Mouse (Mus musculus): Measurements from ENCODE around the gene Ncoa5. TPM values are rescaled to one million over a fixed set of nuclear protein-coding genes. Genes with fewer than 3 reads are reported as not detected.

Gene Ncoa5
- total RNA-seq (2021): 10 to 100 TPM; 55.5 to 57.5 TPM
- long read RNA-seq, experiment 1, transcript Ncoa5-203 (8 exons, 3,117 nt): minor isoform, 13 of 43 reads
- long read RNA-seq, experiment 1, transcript Ncoa5-201 (8 exons, 3,179 nt): major isoform, 17 of 43 reads
- long read RNA-seq, experiment 1, partial matches to known transcripts: 6 of 43 reads
- long read RNA-seq, experiment 1, other reads (novel, unspliced or antisense): 7 of 43 reads
- long read RNA-seq, experiment 2, transcript Ncoa5-201 (8 exons, 3,179 nt): major isoform, 11 of 36 reads
- long read RNA-seq, experiment 2, transcript Ncoa5-203 (8 exons, 3,117 nt): minor isoform, 5 of 36 reads
- long read RNA-seq, experiment 2, partial matches to known transcripts: 7 of 36 reads
- long read RNA-seq, experiment 2, other reads (novel, unspliced or antisense): 12 of 36 reads

GRCm38 (mm10) chr2:165034131-165035057 lies at the start of gene Ncoa5:
Gene Ncoa5 (minus strand): TSS chr2:165034867.
- peak within 1 kb of the TSS; percentile 82 for H3K4me3 ChIP-seq
- intact Hi-C loops (cut with DNase I): loop anchor here (5.0 kb wide), 1 partner anchor 122 kb away; the partner anchor contains the start of gene Zfp335
- DNase-seq (ENCODE audit: extremely low spot score in 1 of 2, low spot score in 2 of 2): peak; percentile 99
- H3K27ac ChIP-seq: peak within 1 kb of the TSS; percentile 95
- no peak; the same call in none of the 2 replicates for TF ChIP-seq CTCF (IDR thresholded peaks at IDR 0.05)

DNA sequence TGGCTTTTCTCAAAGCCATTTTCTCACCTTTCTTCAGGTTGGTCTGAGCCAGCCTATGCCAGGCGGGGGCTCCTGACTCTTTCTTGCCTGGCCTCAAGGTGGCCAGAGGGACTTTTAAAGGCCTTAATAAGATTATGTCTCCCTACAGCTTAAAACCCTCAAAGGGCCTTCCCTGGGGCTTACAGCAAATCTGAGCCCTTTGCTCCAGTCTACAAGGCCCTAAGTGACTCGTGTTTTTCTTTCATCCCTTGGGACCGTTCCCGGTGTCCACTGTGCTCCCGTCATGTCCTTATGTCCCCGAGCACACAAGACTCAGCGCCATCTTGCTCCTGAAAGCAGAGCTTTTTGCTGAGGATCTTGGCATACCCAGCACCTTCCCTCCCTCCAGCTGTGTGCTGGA lies 46.6 kb upstream of the Ncoa5 start:
- H3K27ac ChIP-seq: no peak overlapping the region
- DNase-seq (ENCODE audit: extremely low spot score in 1 of 2, low spot score in 2 of 2): no peak
- intact Hi-C loops (cut with DNase I): no loop called here
- H3K4me3 ChIP-seq: no peak overlapping the region
- no peak for TF ChIP-seq CTCF (IDR thresholded peaks at IDR 0.05)

DNA sequence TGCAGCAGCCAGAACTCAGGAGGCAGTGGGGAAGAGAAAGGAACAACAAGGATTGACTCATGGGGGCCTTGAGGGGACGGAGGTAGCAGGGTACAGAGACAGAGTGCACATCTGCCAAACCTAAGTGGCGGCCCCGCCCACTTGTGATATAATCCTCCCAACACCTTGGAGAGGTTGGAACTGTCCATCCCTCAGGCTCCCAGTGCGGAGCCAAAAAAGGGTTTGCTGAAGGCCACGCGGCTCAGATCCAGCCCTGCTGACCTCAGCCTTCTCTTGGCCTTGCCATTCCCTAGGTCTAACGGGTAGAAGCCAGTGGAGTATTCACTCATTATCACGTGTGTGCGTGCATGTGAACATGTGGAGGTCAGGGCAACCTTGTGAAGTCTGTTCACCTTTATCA lies 46.0 kb upstream of the Ncoa5 start:
- no peak overlapping the region for H3K4me3 ChIP-seq
- H3K27ac ChIP-seq: no peak overlapping the region
- intact Hi-C loops (cut with DNase I): no loop called here
- TF ChIP-seq CTCF (IDR thresholded peaks at IDR 0.05): no peak
- no peak for DNase-seq (ENCODE audit: extremely low spot score in 1 of 2, low spot score in 2 of 2)

GRCm38 (mm10) chr2:165078605-165079004 lies 43.9 kb upstream of the Ncoa5 start:
- no peak overlapping the region for H3K27ac ChIP-seq
- DNase-seq (ENCODE audit: extremely low spot score in 1 of 2, low spot score in 2 of 2): no peak
- peak; percentile 43 for TF ChIP-seq CTCF (IDR thresholded peaks at IDR 0.05)
- intact Hi-C loops (cut with DNase I): loop anchor here (5.0 kb wide), 1 partner anchor 34 kb away; no protein-coding TSS in a partner anchor
- no peak overlapping the region for H3K4me3 ChIP-seq

DNA sequence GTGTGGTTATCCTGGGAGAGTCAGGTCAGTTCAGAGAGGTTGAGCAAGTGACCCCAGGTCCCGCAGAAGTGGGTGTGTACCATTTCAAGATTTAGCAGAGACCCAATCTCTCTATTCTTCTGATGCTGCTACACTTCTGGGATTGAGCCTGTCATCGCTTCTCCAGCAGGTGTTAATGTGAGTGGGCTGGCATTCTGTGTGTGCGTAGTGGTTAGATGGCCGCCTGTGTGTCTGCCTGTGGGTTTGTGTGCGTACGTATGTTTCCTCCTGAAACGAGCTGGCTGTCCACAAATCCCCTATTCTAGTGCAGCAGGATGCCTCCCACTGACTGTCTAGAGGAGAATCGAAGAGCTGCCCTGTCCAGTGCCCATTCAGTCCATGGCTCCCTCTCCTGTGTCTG lies 43.4 kb upstream of the Ncoa5 start:
- H3K27ac ChIP-seq: no peak overlapping the region
- H3K4me3 ChIP-seq: no peak overlapping the region
- no peak for TF ChIP-seq CTCF (IDR thresholded peaks at IDR 0.05)
- intact Hi-C loops (cut with DNase I): loop anchor here (5.0 kb wide), 1 partner anchor 34 kb away; no protein-coding TSS in a partner anchor
- DNase-seq (ENCODE audit: extremely low spot score in 1 of 2, low spot score in 2 of 2): no peak

GRCm38 (mm10) chr2:165077055-165077454 lies 42.4 kb upstream of the Ncoa5 start:
- intact Hi-C loops (cut with DNase I): loop anchor here (2.0 to 5.0 kb wide), 2 partner anchors 35 to 158 kb away; partner anchors contain the start of gene Cdh22
- no peak for DNase-seq (ENCODE audit: extremely low spot score in 1 of 2, low spot score in 2 of 2)
- Histone ChIP-seq H3K27ac (no peak overlapping the region), H3K4me3 (no peak overlapping the region)
- TF ChIP-seq CTCF (IDR thresholded peaks at IDR 0.05): no peak

DNA sequence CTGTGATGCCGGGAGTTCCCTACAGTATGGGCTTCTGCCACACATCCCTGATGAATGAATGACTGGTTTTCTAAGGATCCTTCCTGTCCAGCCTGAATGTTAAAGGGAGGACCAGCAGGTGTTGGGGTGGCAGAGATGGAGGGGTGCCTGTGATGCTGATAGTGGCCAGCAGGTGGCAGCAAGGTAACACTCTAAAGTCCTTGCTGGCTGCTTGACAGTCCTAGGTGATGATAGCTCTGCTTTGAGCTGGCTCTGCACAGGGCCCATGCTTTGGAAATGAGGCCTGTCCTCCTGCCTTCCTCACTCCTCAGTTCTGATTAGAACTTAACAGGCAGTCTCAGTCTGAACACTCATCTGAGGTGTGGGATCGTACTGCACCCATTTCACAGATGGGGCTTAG lies 40.3 kb upstream of the Ncoa5 start:
- peak; percentile 96 for TF ChIP-seq CTCF (IDR thresholded peaks at IDR 0.05)
- Histone ChIP-seq H3K4me3 (no peak overlapping the region), H3K27ac (no peak overlapping the region)
- intact Hi-C loops (cut with DNase I): loop anchor here (1.0 to 5.0 kb wide), 3 partner anchors 37 to 286 kb away; no protein-coding TSS in a partner anchor
- peak; percentile 83 to 92 for DNase-seq (ENCODE audit: extremely low spot score in 1 of 2, low spot score in 2 of 2)

GRCm38 (mm10) chr2:165074081-165074884 lies 39.6 kb upstream of the Ncoa5 start:
- DNase-seq (ENCODE audit: extremely low spot score in 1 of 2, low spot score in 2 of 2): peak in 1 of 2 experiments; percentile 47
- intact Hi-C loops (cut with DNase I): loop anchor here (2.0 kb wide), 1 partner anchor 287 kb away; no protein-coding TSS in a partner anchor
- no peak overlapping the region for H3K27ac ChIP-seq
- TF ChIP-seq CTCF (IDR thresholded peaks at IDR 0.05): no peak
- no peak overlapping the region for H3K4me3 ChIP-seq

- no peak for TF ChIP-seq CTCF (IDR thresholded peaks at IDR 0.05)
- no peak overlapping the region for H3K27ac ChIP-seq
- DNase-seq (ENCODE audit: extremely low spot score in 1 of 2, low spot score in 2 of 2): no peak
- H3K4me3 ChIP-seq: no peak overlapping the region
- intact Hi-C loops (cut with DNase I): loop anchor here (2.0 kb wide), 1 partner anchor 113 kb away; the partner anchor contains the start of gene Slc12a5
Observed at GRCm38 (mm10) chr2:165073381-165073781, 38.7 kb upstream of the Ncoa5 start.

DNA sequence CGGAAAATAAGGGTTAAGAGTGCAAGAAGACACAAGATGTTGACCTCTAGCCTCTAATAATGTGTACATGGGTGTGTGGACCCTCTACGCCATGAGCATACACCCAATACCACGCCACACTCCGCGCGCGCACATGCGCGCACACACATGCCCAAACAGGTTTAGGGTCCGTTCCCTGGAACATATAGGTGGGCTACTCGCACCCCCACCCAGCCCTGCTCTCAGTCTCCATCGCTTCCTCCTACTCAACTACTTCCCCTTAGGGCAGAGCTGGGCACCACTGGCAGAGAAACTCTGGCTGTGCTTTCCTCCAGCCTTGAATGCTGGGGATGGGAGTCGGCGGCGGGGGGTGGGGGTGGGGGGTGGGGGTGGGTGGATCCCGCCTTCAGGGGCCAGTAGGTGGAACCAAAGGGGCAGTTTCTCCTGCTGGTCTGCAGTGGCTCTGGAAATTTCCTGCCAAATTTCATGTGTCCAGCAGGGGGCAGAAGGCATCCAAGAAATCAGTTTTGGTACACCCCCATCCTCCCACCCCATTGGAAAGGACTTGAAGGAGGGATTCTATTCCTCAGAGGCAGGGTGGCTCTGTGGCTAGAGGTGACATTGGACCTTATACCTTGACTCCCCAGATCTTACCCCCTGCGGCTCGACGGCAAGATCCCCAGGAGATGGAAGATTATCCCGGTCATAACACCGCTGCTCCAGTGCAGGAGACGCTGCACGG lies 35.6 kb upstream of the Ncoa5 start:
- intact Hi-C loops (cut with DNase I): loop anchor here (1.0 kb wide), 1 partner anchor 417 kb away; no protein-coding TSS in a partner anchor
- H3K27ac ChIP-seq: no peak overlapping the region

More for the DNA sequence above, 35.6 kb upstream of the Ncoa5 start:
- peak; percentile 67 for TF ChIP-seq CTCF (IDR thresholded peaks at IDR 0.05)
- peak; percentile 71 to 73 for DNase-seq (ENCODE audit: extremely low spot score in 1 of 2, low spot score in 2 of 2)
- H3K4me3 ChIP-seq: no peak overlapping the region

Measured in left cerebral cortex, adult 2 months (tissue).